Mouse (Mus musculus) myocyte (in vitro differentiated cells): ENCODE measurements around the gene Smchd1.

ENCODE experiments used
- CEBPB ChIP-seq: IDR thresholded peaks from 2 replicates; pipeline ENCODE4 v1.6.1; 2011; ENCODE audit warnings: mild to moderate bottlenecking, moderate library complexity; ENCODE audit not compliant: poor library complexity, insufficient read depth, severe bottlenecking
- E2F4 ChIP-seq: IDR thresholded peaks from one replicate; pipeline ENCODE4 v1.6.1; 2011; ENCODE audit warnings: mild to moderate bottlenecking, control low read depth, moderate library complexity; ENCODE audit not compliant: insufficient read depth
- MAX ChIP-seq: IDR thresholded peaks from one replicate; pipeline ENCODE4 v1.6.1; 2011; ENCODE audit warnings: low read depth, mild to moderate bottlenecking, control low read depth
- MYOD1 ChIP-seq, 3 experiments: IDR thresholded peaks; one replicate each; pipeline ENCODE4 v1.6.1; 2011; ENCODE audit warnings: control low read depth in 2 of 3, low read depth in 2 of 3, mild to moderate bottlenecking in 2 of 3, moderate library complexity in 1 of 3; ENCODE audit not compliant: insufficient read length in 2 of 3, control insufficient read depth in 1 of 3
- MYOG ChIP-seq, 3 experiments: IDR thresholded peaks; one replicate each; pipeline ENCODE4 v1.6.1; 2011; ENCODE audit warnings: control low read depth in 2 of 3, low read depth in 2 of 3, mild to moderate bottlenecking in 2 of 3; ENCODE audit not compliant: insufficient read length in 2 of 3, control insufficient read depth in 1 of 3, insufficient read depth in 1 of 3
- POLR2A ChIP-seq: IDR thresholded peaks from one replicate; pipeline ENCODE4 v1.6.1; 2011; ENCODE audit warnings: low read depth, mild to moderate bottlenecking, control low read depth, moderate library complexity; ENCODE audit not compliant: insufficient read length
- POLR2AphosphoS2 ChIP-seq: IDR thresholded peaks from one replicate; pipeline ENCODE4 v1.6.1; 2011; ENCODE audit warnings: low read depth, control low read depth; ENCODE audit not compliant: insufficient read length
- REST ChIP-seq: IDR thresholded peaks from one replicate; pipeline ENCODE4 v1.6.1; 2011; ENCODE audit warnings: mild to moderate bottlenecking, control low read depth, moderate library complexity; ENCODE audit not compliant: insufficient read depth, insufficient read length
- SRF ChIP-seq: IDR thresholded peaks from one replicate; pipeline ENCODE4 v1.6.1; 2011; ENCODE audit warnings: low read depth; ENCODE audit not compliant: control insufficient read depth, insufficient read length
- USF1 ChIP-seq: IDR thresholded peaks from one replicate; pipeline ENCODE4 v1.6.1; 2011; ENCODE audit warnings: low read depth, mild to moderate bottlenecking, control low read depth, moderate library complexity

DNA sequence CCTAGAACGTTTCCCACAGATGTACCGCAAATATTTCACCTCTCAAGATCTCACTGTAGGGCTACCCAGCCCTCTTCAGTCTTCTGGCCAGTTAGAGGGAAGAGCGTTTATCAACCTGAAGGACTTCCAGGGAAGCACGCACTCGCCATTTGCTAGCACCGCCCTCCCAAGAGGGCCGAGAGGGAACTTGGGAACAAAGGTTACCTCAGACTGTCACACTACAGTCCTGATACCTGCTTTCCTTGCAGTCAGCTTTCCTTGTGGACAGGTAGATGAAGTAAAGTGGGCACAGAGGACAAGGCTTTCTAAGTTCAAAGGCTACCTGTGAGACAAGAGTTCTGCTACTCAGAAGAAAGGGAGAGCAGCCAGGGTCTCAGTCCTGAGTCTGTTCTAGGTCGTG lies 31.7 kb upstream of the Smchd1 start:
- TF ChIP-seq REST, result no peak
- TF ChIP-seq POLR2A, result no peak
- no peak for TF ChIP-seq MAX
- TF ChIP-seq MYOG (IDR thresholded peaks at IDR 0.05; ENCODE audit: control insufficient read depth in 1 of 3, insufficient read depth in 1 of 3, insufficient read length in 2 of 3, low read depth in 2 of 3), result no peak
- no peak for TF ChIP-seq CEBPB
- no peak for TF ChIP-seq POLR2AphosphoS2
- TF ChIP-seq USF1, result no peak
- TF ChIP-seq E2F4, result no peak
- TF ChIP-seq SRF, result no peak
- no peak for TF ChIP-seq MYOD1 (IDR thresholded peaks at IDR 0.05; ENCODE audit: control insufficient read depth in 1 of 3, insufficient read length in 2 of 3, low read depth in 2 of 3)
